In the genomic region with DNA sequence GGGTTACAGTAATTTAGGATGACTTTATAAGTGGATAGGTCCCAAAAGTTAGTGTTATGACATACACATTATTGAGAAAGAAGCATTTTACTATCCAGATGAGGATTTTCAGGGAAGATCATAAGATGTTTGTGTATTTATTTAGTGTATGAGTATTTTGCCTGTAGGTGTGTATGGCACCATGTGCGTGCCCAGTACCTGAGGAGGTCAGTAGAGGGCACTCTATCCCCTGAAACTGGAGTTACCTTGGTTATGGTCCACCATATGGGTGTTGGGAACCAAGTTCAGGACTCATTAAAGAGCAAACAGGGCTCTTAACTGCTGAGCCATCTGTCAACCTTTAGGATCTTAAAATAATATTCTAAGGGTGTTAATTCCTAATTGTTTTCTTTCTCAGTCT, we compare ENCODE assay signal across 25 mouse cellular contexts. TPM values are rescaled to one million over a fixed set of nuclear protein-coding genes. Genes with fewer than 3 reads are reported as not detected.
DNase-seq lines count a peak whose midpoint lies in the region; ATAC-seq and TF ChIP-seq lines count a peak whose summit lies in the region.
"Had no signal": no experiment of that assay in that cellular context is flagged by ENCODE, and none has a peak within 500 bp of the region (broad histone marks: within the 10 kb centered on the region; RNA-seq: fewer than 3 reads in every experiment).

No protein-coding gene starts in this region.

- intact Hi-C loops in left cerebral cortex, postnatal 25 days (cut with DNase I): no loop called here

- H3K36me3 ChIP-seq in E14TG2a.4 (ENCODE audit: insufficient read depth, low read length) (no peaks in the 10 kb centered on the region), ES-Bruce4 (ENCODE audit: control insufficient read depth, insufficient read depth, low read length, poor library complexity, severe bottlenecking) (no peaks in the 10 kb centered on the region)
- H3K36me3 ChIP-seq: embryonic facial prominence, embryonic 13.5 days; embryonic facial prominence, embryonic 15.5 days; forebrain, embryonic 10.5 days; forebrain, embryonic 12.5 days; G1E had no signal

- H3K9me3 ChIP-seq in E14TG2a.4 (ENCODE audit: low read length): no peaks in the 10 kb centered on the region
- H3K9me3 ChIP-seq in ES-Bruce4 (replicated peaks; ENCODE audit: control insufficient read depth, insufficient read depth, low read length, poor library complexity, severe bottlenecking): no peaks in the 10 kb centered on the region
- H3K9me3 ChIP-seq: embryonic facial prominence, embryonic 13.5 days; embryonic facial prominence, embryonic 15.5 days; forebrain, embryonic 10.5 days; forebrain, embryonic 12.5 days; G1E had no signal

- DNase-seq in Patski (ENCODE audit: low read depth, low spot score): no peak
- peak; percentile 31 for DNase-seq in ZHBTc4 (ENCODE audit: low read depth, low spot score)
- no peak for DNase-seq in retina, embryonic 14.5 days (ENCODE audit: low spot score)
- DNase-seq in layer of hippocampus, adult 9-11 months: no peak
- DNase-seq in left cerebral cortex, postnatal 25 days (ENCODE audit: low spot score in 2 of 2): no peak
- DNase-seq: adrenal gland, adult 2 months; adrenal gland, postnatal 10 days; adrenal gland, postnatal 25 days; cerebellum, adult 11 months; cerebellum, adult 18-20 months; cerebellum, adult 8-10 months; cerebellum, adult 9-11 months; cerebellum, postnatal 14 days; cerebellum, postnatal 36 days; embryo, embryonic 11 days had no signal

- H3K9ac ChIP-seq in ES-Bruce4 (ENCODE audit: low read depth, poor library complexity, severe bottlenecking): no peak overlapping the region
- H3K9ac ChIP-seq: embryonic facial prominence, embryonic 13.5 days; embryonic facial prominence, embryonic 15.5 days; forebrain, embryonic 12.5 days had no signal

- CTCF ChIA-PET in Patski (lab: Charles Lee): no interaction called here

- no peak overlapping the region for H3K4me3 ChIP-seq in E14TG2a.4 (replicated peaks; ENCODE audit: low read length)
- H3K4me3 ChIP-seq in ES-Bruce4 (ENCODE audit: low read depth, low read length): no peak overlapping the region
- H3K4me3 ChIP-seq: embryonic facial prominence, embryonic 13.5 days; embryonic facial prominence, embryonic 15.5 days; erythroblast, embryonic 14.5 days; forebrain, embryonic 10.5 days; forebrain, embryonic 12.5 days had no signal

- ATAC-seq in Patski: no peak
- ATAC-seq: forebrain, embryonic 14.5 days; forebrain, embryonic 16.5 days had no signal

- H3K4me1 ChIP-seq in E14TG2a.4 (replicated peaks; ENCODE audit: low read depth, low read length): peaks cover 9% of the 10 kb centered on the region
- H3K4me1 ChIP-seq in ES-Bruce4 (ENCODE audit: control insufficient read depth, insufficient read depth, low read length): no peaks in the 10 kb centered on the region
- H3K4me1 ChIP-seq: embryonic facial prominence, embryonic 13.5 days; embryonic facial prominence, embryonic 15.5 days; forebrain, embryonic 10.5 days had no signal

- in situ Hi-C loops in Patski (cut with MboI; ENCODE audit: low pct_unique_long_range_greater_than_20kb): no loop called here

- TF ChIP-seq CTCF in E14TG2a.4 (conservative IDR thresholded peaks at IDR 0.05; ENCODE audit: low read length) (peak; percentile 63), ES-Bruce4 (IDR thresholded peaks at IDR 0.05; ENCODE audit: low read depth, low read length) (peak; percentile 19), Patski (IDR thresholded peaks at IDR 0.05) (peak; percentile 24)

- H3K27ac ChIP-seq in ES-Bruce4 (ENCODE audit: insufficient read depth, low read length): no peak overlapping the region
- H3K27ac ChIP-seq: embryonic facial prominence, embryonic 13.5 days; embryonic facial prominence, embryonic 15.5 days; forebrain, embryonic 10.5 days; forebrain, embryonic 12.5 days had no signal

- TF ChIP-seq POLR2A in ES-Bruce4 (IDR thresholded peaks at IDR 0.05; ENCODE audit: insufficient read depth, low read length): no peak

- H3K27me3 ChIP-seq in E14TG2a.4 (ENCODE audit: insufficient read depth, low read length) (no peaks in the 10 kb centered on the region), ES-Bruce4 (ENCODE audit: control insufficient read depth, insufficient read depth, low read length, poor library complexity, severe bottlenecking) (no peaks in the 10 kb centered on the region), Patski (peaks cover 3% of the 10 kb centered on the region)
- H3K27me3 ChIP-seq: embryonic facial prominence, embryonic 13.5 days; embryonic facial prominence, embryonic 15.5 days; forebrain, embryonic 12.5 days had no signal

- POLR2A ChIA-PET in Patski (lab: Charles Lee): no interaction called here

- no peak for TF ChIP-seq EP300 in ES-Bruce4 (IDR thresholded peaks at IDR 0.05; ENCODE audit: insufficient read depth, low read depth, low read length)

RNA-seq across cellular contexts. Expression of gene Rrp15, which starts 19.2 kb away (rescaled TPM):
- 76.8 and 81.3 TPM in 2 replicates for polyA plus RNA-seq in ES-Bruce4 (2011; ENCODE audit: insufficient read depth, insufficient read length, low read depth, missing spikeins)
- polyA plus RNA-seq in Patski (2021): 48.7 TPM
- 10 to 100 TPM; 11.6 to 12.5 TPM for total RNA-seq in left cerebral cortex, postnatal 25 days (2021)
